Mouse (Mus musculus): ENCODE data around the gene Psmb4.

- TF ChIP-seq CTCF (IDR thresholded peaks at IDR 0.05; ENCODE audit: low read depth) (no peak), EP300 (IDR thresholded peaks at IDR 0.05; ENCODE audit: low read depth) (no peak)
These were observed 4.2 kb downstream of the Psmb4 start for GRCm38 (mm10) chr3:94882579-94882978.

Data from heart, postnatal 0 days (tissue).